Mouse (Mus musculus): Measurements from ENCODE around the gene Strip1. TPM values are rescaled to one million over a fixed set of nuclear protein-coding genes. Genes with fewer than 3 reads are reported as not detected.

Strip1 gene
- 10 to 100 TPM; 36.1 to 39.0 TPM for total RNA-seq (2023)

DNA sequence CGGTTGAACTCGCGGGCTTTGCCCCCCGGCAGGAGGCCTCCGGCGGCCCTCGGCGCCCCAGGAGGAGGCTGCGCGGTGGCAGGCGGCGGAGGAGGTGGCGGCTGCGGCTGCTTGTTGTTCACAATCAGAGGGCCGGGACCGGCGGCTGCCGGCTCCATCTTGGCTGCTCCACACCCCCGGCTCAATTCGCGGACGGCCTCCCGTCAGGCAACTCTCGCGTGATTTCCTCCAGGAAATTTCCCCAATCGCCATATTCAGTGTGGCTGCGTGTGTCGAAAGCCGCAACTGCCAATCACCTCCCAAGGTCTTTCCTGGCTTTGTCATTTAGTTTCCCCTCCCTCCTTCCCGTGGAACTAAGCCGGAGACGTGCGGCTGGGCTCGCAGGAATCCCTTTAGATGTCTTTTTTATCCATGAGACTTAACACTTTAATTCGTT, at the start of gene Strip1:
Gene Strip1, minus strand, starts transcription at position 172 of the 436 bp plus-strand sequence.

DNA sequence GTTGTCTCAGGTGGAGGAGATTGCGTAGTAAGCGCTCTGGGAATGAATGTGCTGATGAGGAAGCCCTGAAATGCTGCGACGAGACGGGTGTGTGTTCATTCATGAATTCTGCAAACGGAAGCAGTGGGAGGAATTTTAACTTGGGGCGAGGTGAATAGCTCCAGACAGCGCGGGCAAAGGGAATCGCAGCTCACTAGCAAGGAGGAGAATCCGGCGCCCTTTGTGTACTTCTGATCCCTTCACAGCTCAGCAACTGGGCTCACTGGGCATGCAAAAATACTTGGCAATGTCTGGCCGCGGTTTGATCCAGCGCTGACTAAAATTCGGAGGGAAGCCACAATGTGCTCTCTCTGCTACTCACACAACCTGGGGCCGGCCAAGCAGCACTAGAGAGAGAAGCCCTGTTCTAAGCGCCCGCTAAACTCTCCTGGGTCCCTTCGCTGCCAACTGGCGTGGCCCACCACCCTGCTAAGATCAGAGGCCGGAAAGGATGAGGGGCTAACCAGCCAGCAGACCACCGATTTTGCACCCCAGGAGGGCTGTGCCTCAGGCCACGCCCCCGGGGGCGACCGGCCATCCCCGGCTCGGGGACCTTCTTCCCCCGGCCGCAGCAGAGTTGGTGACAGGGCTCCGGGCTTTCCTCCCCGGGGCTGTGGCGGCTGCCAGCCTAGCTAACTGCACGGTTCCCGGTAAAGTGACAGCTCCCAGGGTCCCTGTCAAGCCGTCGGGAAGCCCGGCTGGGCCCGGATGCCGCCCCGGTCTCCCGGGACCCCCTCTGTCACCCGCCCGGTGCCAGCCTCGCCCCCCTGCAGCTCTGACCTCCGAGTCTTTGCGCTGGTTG, 592 bp downstream of the Strip1 start, which contains the start of gene Gm10961:
Gene Gm10961, plus strand, starts transcription at position 641 of the 841 bp plus-strand sequence.

GRCm38 (mm10) chr3:107594662-107595263, 36.7 kb downstream of the Strip1 start, which contains the start of gene Alx3:
TSS of gene Alx3 (plus strand) at chr3:107595031.

Other genes starting within 250 kb of the Strip1 start
- gene Kcnc4, start 172.1 kb downstream of the Strip1 start, total RNA-seq (2023): not detected
- not detected for gene Slc6a17, start 113.7 kb downstream of the Strip1 start, total RNA-seq (2023)
- gene Ubl4b, start 76.6 kb downstream of the Strip1 start, total RNA-seq (2023): not detected
- not detected for gene Alx3, start 36.7 kb downstream of the Strip1 start, total RNA-seq (2023)
- not detected for gene Gm10961, start 372 bp downstream of the Strip1 start, total RNA-seq (2023)
- gene Ahcyl1, start 64.9 kb upstream of the Strip1 start, total RNA-seq (2023): 10 to 100 TPM; 38.6 to 41.7 TPM
- gene Csf1, start 128.8 kb upstream of the Strip1 start, total RNA-seq (2023): 10 to 100 TPM; 40.3 to 46.8 TPM
- gene Eps8l3, start 245.5 kb upstream of the Strip1 start, total RNA-seq (2023): not detected